Mouse (Mus musculus) heart, embryonic 10.5 days (tissue): ENCODE measurements around the gene Zbtb46. TPM values are rescaled to one million over a fixed set of nuclear protein-coding genes. Genes with fewer than 3 reads are reported as not detected.

Experiments used
- DNase-seq: peaks from one replicate; pipeline ENCODE4 v3.0.0-alpha.2; 2017; ENCODE audit warnings: low spot score
- H3K27ac ChIP-seq: fragments of 300-500 bp; sonication (generic); 2 replicates; pipeline ENCODE4 v1.5.1; 2016; ENCODE audit warnings: mild to moderate bottlenecking
- H3K27me3 ChIP-seq: fragments of 300-500 bp; sonication (generic); 2 replicates; pipeline ENCODE4 v1.6.1; 2016; ENCODE audit warnings: mild to moderate bottlenecking; ENCODE audit not compliant: poor library complexity, insufficient read depth, severe bottlenecking
- H3K36me3 ChIP-seq: fragments of 300-500 bp; sonication (generic); 2 replicates; pipeline ENCODE4 v1.6.1; 2016; ENCODE audit warnings: mild to moderate bottlenecking, moderate library complexity
- H3K4me1 ChIP-seq: fragments of 300-500 bp; sonication (generic); 2 replicates; pipeline ENCODE4 v1.6.1; 2016; ENCODE audit warnings: mild to moderate bottlenecking
- H3K4me3 ChIP-seq: fragments of 300-500 bp; sonication (generic); 2 replicates; pipeline ENCODE4 v1.5.1; 2016; ENCODE audit warnings: mild to moderate bottlenecking, moderate library complexity
- H3K9me3 ChIP-seq: fragments of 300-500 bp; sonication (generic); 2 replicates; pipeline ENCODE4 v1.6.1; 2016; ENCODE audit warnings: mild to moderate bottlenecking, moderate library complexity
- WGBS: fragments of 180-500 bp; shearing (Covaris S2); methylation state at CpG from one replicate; pipeline ENCODE4 v1.1.7; 2016; 5-methylcytosine and 5-hydroxymethylcytosine counted together
- polyA plus RNA-seq: library from polyadenylated mRNA; unstranded; fragments of >200 nt; fragmentation: Nextera tagmentation; extraction: Ambion mirVana; gene quantifications from 2 replicates; pipeline ENCODE4 v1.2.1, GENCODE M21; 2016

Zbtb46 gene
- polyA plus RNA-seq, 1 experiment from 2014 or later = 16.5 TPM

- Histone ChIP-seq H3K4me1 (peaks cover 29% of the 10 kb centered on the region), H3K9me3 (no peaks in the 10 kb centered on the region), H3K4me3 (peak overlapping the region; percentile 78), H3K27me3 (no peaks in the 10 kb centered on the region), H3K27ac (peak overlapping the region; percentile 96), H3K36me3 (peaks cover 43% of the 10 kb centered on the region)
- WGBS = under 1% methylated on average over 20 of the region's 20 CpGs
- no peak for DNase-seq
These were observed 93.6 kb downstream of the Zbtb46 start for GRCm38 (mm10) chr2:181365655-181366075.

GRCm38 (mm10) chr2:181364860-181365596 lies 94.2 kb downstream of the Zbtb46 start, which contains the start of the genes Zgpat and Arfrp1:
Gene Zgpat, plus strand, starts transcription at chr2:181364928.
Gene Arfrp1, minus strand, starts transcription at chr2:181365404.
- under 1% methylated on average over 71 of the region's 71 CpGs for WGBS
- Histone ChIP-seq H3K4me3 (peak within 1 kb of the TSS; percentile 78), H3K9me3 (no peaks in the 10 kb centered on the region), H3K4me1 (peaks cover 29% of the 10 kb centered on the region), H3K27me3 (no peaks in the 10 kb centered on the region), H3K27ac (peak within 1 kb of the TSS; percentile 96), H3K36me3 (peaks cover 43% of the 10 kb centered on the region)
- peak; percentile 96 for DNase-seq

- Histone ChIP-seq H3K9me3 (no peaks in the 10 kb centered on the region), H3K36me3 (peaks cover 43% of the 10 kb centered on the region), H3K27ac (peak overlapping the region; percentile 96), H3K4me1 (peaks cover 29% of the 10 kb centered on the region), H3K4me3 (peak overlapping the region; percentile 78), H3K27me3 (no peaks in the 10 kb centered on the region)
- 8% methylated on average over 14 of the region's 14 CpGs for WGBS
- DNase-seq = no peak
These were observed 94.8 kb downstream of the Zbtb46 start for GRCm38 (mm10) chr2:181364487-181364859.

DNA sequence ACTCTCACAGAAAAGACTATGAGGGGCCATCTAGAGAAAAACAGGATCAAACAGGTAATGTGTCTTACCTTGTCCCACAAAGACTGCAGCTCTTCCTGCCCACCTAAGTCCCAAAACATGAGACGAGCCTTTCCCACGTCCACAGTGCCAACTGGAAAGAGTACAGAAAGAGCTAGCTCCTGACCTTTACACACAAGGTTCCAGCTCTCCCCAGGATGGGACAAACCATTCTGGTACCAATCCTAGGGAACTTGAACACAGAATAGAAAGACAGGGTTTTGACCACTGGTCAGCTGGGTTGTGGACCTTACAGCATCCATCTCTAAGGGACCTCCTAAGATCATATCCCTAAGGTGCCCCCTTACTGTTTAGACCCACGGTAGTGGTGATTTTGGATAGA lies 95.3 kb downstream of the Zbtb46 start:
- peaks cover 29% of the 10 kb centered on the region for H3K4me1 ChIP-seq
- peak overlapping the region; percentile 78 for H3K4me3 ChIP-seq
- 0 out of 2 replicates have a peak overlapping the region, but pooled peaks have one; percentile 96 for H3K27ac ChIP-seq
- H3K9me3 ChIP-seq = no peaks in the 10 kb centered on the region
- peaks cover 44% of the 10 kb centered on the region for H3K36me3 ChIP-seq
- 89% methylated on average over 3 of the region's 3 CpGs for whole genome bisulfite sequencing
- no peak for DNase-seq
- H3K27me3 ChIP-seq = no peaks in the 10 kb centered on the region

DNA sequence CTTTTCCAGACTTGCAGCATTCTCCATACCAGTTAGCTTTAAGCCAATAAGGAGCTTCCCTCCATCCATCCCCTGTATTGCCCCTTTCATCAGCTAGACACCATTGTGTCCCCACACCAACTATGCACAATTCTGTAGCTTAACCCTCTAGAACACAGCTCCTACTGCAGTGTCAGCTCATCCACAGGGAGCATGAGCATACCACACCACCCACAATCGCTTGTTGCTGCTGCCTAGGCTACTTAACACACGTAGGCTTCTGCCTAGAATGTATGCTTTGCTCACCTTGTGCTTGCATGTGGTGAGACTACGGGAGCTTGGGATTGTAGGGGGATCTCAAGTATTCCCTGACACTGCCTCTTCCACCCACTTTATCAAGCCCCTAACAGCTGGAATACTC lies 102.4 kb downstream of the Zbtb46 start:
- DNase-seq = no peak
- WGBS = 83% methylated on average over 3 of the region's 3 CpGs
- Histone ChIP-seq H3K9me3 (no peaks in the 10 kb centered on the region), H3K27me3 (no peaks in the 10 kb centered on the region), H3K4me1 (no peaks in the 10 kb centered on the region), H3K36me3 (peaks cover 100% of the 10 kb centered on the region), H3K27ac (no peak overlapping the region), H3K4me3 (no peak overlapping the region)

DNA sequence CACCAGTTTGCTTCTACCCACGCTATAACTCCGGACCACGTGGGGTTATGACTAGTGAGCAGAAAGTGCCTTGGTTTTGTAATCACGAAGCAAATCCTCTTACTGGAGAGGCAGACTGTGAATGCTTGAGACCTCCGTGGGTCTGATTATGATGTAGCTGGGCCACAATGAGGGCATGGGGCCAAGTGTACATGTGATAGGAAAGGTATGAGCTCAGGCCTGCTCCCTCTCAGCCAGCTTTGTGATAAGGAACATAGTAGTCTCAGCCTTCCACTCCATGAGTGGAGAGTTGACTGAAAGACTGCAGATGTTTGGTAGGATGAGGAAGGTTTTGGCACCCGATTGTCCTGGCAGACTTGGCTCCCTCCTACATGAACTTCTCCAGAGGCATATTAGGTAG lies 116.5 kb downstream of the Zbtb46 start:
- H3K36me3 ChIP-seq = peaks cover 90% of the 10 kb centered on the region
- 82% methylated on average over 6 of the region's 6 CpGs for WGBS

DNA sequence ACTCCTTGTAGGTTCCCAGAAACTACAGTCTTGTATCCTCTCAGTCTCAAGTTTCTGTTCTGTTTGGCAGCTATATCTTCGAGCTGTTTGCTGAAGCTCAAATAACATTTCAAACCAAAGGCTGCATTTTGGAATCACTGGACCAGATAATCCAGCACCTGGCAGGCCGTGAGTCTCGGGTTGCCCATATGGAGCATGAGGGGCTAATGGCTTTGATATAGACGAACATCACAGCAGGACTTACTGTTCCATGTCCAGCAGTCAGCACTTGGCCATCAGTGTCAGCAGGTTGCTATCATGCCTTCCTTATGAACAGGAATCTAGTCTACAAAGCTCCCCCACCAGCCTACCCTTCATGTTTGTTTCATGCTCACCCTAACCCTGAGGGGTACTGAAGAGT lies 118.8 kb downstream of the Zbtb46 start:
- H3K36me3 ChIP-seq = peaks cover 90% of the 10 kb centered on the region
- no peak overlapping the region for H3K4me3 ChIP-seq
- no peak for DNase-seq
- no peaks in the 10 kb centered on the region for H3K4me1 ChIP-seq
- H3K9me3 ChIP-seq = no peaks in the 10 kb centered on the region
- no peaks in the 10 kb centered on the region for H3K27me3 ChIP-seq
- WGBS = 88% methylated on average over 4 of the region's 4 CpGs
- H3K27ac ChIP-seq = no peak overlapping the region

More for the DNA sequence above, 116.5 kb downstream of the Zbtb46 start:
- H3K27me3 ChIP-seq = no peaks in the 10 kb centered on the region
- no peak for DNase-seq
- H3K4me1 ChIP-seq = no peaks in the 10 kb centered on the region
- no peak overlapping the region for H3K4me3 ChIP-seq
- no peaks in the 10 kb centered on the region for H3K9me3 ChIP-seq
- H3K27ac ChIP-seq = no peak overlapping the region

Other genes with a start within 250 kb of the Zbtb46 start
- gene Srms, start 246.2 kb downstream of the Zbtb46 start, polyA plus RNA-seq = 0.11 and 0.79 TPM in 2 replicates
- gene Fndc11, start 239.4 kb downstream of the Zbtb46 start, polyA plus RNA-seq = not detected in 2 replicates
- gene Helz2, start 217.4 kb downstream of the Zbtb46 start, polyA plus RNA-seq = 1.1 and 1.3 TPM in 2 replicates
- gene Gmeb2, start 171.4 kb downstream of the Zbtb46 start, polyA plus RNA-seq = 13.1 and 13.2 TPM in 2 replicates
- gene Stmn3, start 144.9 kb downstream of the Zbtb46 start, polyA plus RNA-seq = 0.37 and 1.0 TPM in 2 replicates
- gene Rtel1, start 139.7 kb downstream of the Zbtb46 start, polyA plus RNA-seq = 46.0 and 50.6 TPM in 2 replicates
- gene Zgpat, start 94.5 kb downstream of the Zbtb46 start, polyA plus RNA-seq = 36.9 and 38.0 TPM in 2 replicates
- 64.1 and 65.6 TPM in 2 replicates for gene Arfrp1, start 94.0 kb downstream of the Zbtb46 start, polyA plus RNA-seq
- gene Lime1, start 79.3 kb downstream of the Zbtb46 start, polyA plus RNA-seq = 16.5 and 20.5 TPM in 2 replicates
- gene Abhd16b, start 33.8 kb upstream of the Zbtb46 start, polyA plus RNA-seq = 0.11 TPM in 1 of 2 replicates, not detected in the other
- 130 and 162 TPM in 2 replicates for gene Tpd52l2, start 37.7 kb upstream of the Zbtb46 start, polyA plus RNA-seq
- gene Dnajc5, start 61.1 kb upstream of the Zbtb46 start, polyA plus RNA-seq = 87.2 and 97.0 TPM in 2 replicates
- 67.3 and 83.6 TPM in 2 replicates for gene Uckl1, start 125.5 kb upstream of the Zbtb46 start, polyA plus RNA-seq
- 56.1 and 62.9 TPM in 2 replicates for gene Prpf6, start 132.4 kb upstream of the Zbtb46 start, polyA plus RNA-seq
- gene Zfp512b, start 133.4 kb upstream of the Zbtb46 start, polyA plus RNA-seq = 36.0 and 37.0 TPM in 2 replicates
- gene Samd10, start 139.8 kb upstream of the Zbtb46 start, polyA plus RNA-seq = 15.0 and 16.6 TPM in 2 replicates
- gene Gm29797, start 197.6 kb upstream of the Zbtb46 start, polyA plus RNA-seq = 0.24 TPM in 1 of 2 replicates, not detected in the other
- gene Sox18, start 212.2 kb upstream of the Zbtb46 start, polyA plus RNA-seq = 22.1 and 25.0 TPM in 2 replicates
- 12.2 and 15.3 TPM in 2 replicates for gene Tcea2, start 220.9 kb upstream of the Zbtb46 start, polyA plus RNA-seq
- gene Rgs19, start 234.6 kb upstream of the Zbtb46 start, polyA plus RNA-seq = 56.4 and 67.7 TPM in 2 replicates
- not detected in 2 replicates for gene Lkaaear1, start 239.0 kb upstream of the Zbtb46 start, polyA plus RNA-seq